Mouse (Mus musculus): Measurements from ENCODE around the gene Atp10a. TPM values are rescaled to one million over a fixed set of nuclear protein-coding genes. Genes with fewer than 3 reads are reported as not detected.

The Atp10a gene
- total RNA-seq, 2 experiments from 2014 or later = 67.3 to 108 TPM

- no peak for DNase-seq
These were observed 34.3 kb downstream of the Atp10a start for GRCm38 (mm10) chr7:58690069-58690923.

DNA sequence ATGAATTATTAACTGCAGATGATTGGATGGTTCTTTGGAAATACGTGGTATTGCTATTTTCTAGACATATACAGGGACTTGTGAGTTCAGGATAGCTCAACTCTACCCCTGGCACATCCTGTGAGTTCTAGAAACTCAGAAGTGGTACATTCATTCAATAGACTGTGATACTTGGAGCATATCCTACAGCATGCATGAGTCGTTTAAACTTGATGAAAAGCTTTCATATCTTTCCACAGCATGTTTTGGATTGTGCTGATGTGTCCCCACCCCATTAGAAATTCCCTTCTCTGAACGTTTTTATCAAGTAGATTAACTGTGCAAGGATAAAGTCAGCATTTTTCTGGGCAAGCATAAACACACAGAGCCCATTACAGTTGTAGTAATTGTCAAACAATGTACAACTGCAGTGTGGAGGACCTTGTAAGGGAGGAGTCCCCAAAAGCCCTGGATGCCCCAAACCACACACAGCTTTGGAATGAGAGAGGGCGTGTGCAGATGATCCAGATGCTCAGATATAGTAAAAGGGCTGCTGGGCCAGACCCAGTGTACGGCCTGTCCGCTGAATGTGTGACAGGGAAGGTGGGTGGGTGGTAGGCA, 35.1 kb downstream of the Atp10a start:
- DNase-seq = no peak

DNA sequence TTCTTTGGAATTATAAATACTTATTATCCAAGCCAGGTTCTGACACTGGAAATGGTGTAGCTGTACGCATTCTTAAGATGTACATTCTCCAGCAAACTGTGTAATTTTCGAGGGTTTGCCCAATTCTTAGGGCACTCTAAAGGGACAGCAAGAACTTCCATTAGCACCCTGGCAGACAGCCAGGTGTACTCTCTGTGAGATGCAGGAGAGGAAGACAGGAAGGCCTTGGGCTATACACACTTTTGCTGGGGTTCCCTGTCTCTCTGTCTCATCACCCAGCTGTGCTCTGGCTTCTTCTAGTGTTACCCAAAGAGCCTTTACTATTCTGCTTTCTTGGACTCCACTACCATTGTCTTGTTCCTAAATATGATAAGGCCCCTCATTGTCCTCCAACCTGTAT, 36.7 kb downstream of the Atp10a start:
- DNase-seq = peak; percentile 27 to 66

GRCm38 (mm10) chr7:58693342-58693741, 37.4 kb downstream of the Atp10a start:
- no peak for DNase-seq

GRCm38 (mm10) chr7:58695661-58696060, 39.7 kb downstream of the Atp10a start:
- no peak for DNase-seq

- DNase-seq = no peak
These were observed 41.1 kb downstream of the Atp10a start for GRCm38 (mm10) chr7:58697092-58697491.

DNA sequence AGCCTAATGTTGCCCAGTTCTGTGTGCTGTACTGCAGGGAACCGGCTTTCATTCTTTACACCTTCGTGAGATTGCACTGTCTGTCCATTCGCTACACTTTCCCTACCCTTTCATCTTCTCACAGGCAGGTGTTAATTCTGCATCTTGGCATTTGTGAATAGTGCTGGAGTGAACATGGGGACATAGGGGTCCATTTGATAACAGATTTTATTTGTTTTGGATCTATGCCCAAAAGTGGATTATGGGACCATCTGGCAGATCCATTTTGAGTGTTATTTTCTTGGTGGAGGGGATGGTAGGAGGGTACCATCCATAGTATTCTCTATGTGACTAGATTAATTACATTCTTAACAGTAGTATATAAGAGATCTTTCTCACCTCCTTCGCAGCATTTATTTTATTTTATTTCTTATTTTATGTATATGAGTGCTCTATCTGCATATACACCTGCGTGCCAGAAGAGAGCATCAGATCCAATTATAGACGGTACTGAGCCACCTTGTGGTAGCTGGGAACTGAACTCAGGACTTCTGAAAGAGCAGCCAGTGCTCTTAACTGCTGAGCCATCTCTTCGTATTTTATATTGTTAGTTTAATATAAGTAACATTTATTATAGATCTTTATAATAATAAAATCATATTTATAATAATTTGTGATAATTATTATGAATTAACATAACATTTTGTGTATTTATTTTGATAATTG, 42.9 kb downstream of the Atp10a start:
- DNase-seq = no peak

- no peak for DNase-seq
These were observed 45.3 kb downstream of the Atp10a start for GRCm38 (mm10) chr7:58701311-58701710.

GRCm38 (mm10) chr7:58705158-58705557, 49.2 kb downstream of the Atp10a start:
- DNase-seq = no peak

DNA sequence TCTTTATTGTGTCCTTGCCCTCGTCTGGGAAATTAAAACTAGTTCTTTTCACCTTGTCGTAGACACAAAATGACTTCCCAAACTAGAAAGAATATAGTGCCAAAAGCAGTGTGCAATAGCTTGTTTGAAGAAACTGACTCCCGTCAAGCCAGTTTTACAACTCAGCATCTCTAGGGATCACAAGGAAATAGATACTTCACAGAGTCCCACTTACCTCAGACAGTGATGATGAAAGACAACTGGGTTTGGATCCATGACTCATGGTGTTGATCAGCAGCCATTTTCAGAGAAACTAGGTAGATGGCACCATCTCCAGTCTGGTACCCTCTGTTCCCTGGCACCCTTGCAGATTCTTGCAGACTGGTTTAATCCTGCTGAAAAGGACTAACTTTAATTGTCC, 53.3 kb downstream of the Atp10a start:
- no peak for DNase-seq

- no peak for DNase-seq
These were observed 54.3 kb downstream of the Atp10a start for GRCm38 (mm10) chr7:58710312-58710711.

- no peak for DNase-seq
These were observed 55.8 kb downstream of the Atp10a start for GRCm38 (mm10) chr7:58711811-58712210.

GRCm38 (mm10) chr7:58715576-58716144, 59.7 kb downstream of the Atp10a start:
- DNase-seq = no peak

- no peak for DNase-seq
These were observed 60.7 kb downstream of the Atp10a start for GRCm38 (mm10) chr7:58716626-58717025.

DNA sequence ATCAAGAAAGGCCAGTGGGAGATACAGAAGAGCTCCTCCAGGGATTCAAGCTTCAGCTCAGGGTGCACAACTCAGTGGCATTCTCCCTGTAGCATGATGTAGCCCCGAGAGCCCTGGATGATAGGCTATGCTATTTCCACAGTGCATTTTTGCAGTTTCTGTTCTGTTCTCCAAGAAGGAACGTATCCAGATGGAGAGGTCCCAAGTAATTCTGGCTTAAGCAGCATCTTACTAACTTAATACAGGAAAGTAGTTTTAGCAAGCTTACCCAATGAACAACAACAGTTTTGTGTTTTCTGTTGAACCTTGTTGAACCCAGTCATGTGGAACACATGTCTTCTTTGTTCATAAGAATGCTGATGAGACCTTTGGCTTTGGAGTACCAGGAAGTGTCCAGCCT, 62.6 kb downstream of the Atp10a start:
- DNase-seq = no peak

DNA sequence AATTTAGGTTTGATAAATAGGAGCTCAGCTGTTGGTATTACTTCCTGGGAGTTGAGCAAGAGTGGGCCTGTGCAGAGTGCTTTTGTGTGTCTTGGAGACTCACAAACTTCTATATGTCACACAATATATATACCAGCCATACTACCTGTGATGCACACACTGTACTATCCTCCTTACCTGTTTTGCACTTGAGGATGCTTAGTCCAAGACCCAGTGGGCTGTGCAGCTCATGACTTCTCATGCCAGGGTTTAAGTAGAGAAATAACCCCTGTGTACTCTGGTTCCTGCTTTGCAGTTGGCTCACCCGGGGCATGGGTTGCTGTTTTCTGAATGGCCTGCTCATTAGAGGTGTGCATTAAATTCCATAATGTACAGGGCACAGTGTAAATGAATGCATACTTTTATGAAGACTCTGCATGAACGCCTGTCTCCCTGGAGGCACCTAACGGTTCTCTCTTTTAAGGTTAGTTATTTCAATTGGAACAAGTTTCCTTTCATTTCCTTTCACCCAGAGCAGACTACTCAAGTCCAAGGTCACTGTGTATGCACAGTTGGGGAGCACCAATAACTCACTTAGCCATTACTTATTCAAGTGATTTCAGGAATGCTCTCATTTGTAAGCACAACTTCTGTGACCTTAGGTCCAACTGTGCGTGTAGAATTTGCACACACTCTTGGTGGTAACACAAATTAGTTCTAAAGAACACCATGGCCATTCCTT, 63.4 kb downstream of the Atp10a start:
- no peak for DNase-seq

DNA sequence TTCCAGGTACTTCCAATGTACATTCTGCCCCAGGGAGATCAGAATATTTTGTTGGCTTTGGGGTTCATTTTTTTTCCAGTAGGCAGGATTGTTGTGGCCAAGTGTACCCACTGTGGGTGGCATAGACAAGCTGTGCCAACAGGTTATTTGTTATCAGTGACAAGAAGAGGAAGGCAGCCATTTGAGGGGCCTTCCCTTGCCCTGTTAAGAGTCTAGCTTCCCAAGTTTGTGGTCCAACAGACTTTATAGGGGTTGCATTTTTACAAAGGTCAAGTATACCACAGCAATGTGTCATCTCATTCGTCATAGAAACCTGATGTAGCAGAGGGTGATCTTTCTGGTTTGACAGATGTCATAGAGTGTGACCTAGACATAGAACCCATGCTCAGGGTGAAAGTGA, 66.3 kb downstream of the Atp10a start:
- no peak for DNase-seq

- DNase-seq = no peak
These were observed 74.2 kb downstream of the Atp10a start for GRCm38 (mm10) chr7:58730201-58730600.

GRCm38 (mm10) chr7:58730831-58731230, 74.9 kb downstream of the Atp10a start:
- DNase-seq = no peak

DNA sequence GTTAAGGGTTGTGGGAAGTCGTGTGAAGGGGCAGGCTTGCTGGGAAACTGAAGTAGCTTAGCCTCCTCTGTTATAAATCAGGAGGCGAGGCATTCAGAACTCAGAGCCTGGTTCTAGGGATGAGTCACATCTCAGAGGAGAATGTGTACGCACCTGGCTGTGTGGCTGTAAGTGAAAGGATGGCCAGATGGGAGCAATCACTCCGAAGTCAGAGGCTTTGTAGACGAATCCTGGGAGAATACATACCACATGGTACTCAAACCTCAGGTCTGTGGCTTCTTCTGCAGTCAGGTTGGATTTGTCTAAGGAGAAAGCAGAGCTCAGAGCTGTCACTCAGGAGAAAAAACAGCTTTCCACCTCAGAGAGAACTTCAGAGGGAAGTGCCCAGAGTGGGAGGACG, 76.4 kb downstream of the Atp10a start:
- no peak for DNase-seq

DNA sequence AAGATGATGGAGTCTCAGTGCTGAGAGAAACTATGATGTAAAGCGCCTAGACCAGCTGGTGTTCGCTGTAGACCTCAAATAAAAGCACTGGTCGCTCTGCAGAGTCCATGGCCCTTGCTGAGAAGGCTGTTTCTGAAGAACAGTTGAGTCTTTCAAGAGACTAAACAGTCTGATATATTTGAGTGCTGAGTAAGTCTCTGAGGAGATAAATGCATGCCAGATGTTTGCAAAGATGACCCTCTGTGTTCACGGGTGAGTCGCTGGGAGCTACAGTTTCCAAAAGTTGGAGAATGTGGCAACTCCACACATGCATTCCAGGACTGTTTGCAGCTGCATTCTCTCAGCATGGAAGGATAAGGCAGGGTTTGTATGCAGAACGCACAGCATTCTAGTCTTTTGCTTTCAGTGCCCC, 77.5 kb downstream of the Atp10a start:
- no peak for DNase-seq
